Mouse (Mus musculus) lung, adult 2 months (tissue): Measurements from ENCODE around the gene Mcrip1.

Experiments used
- CTCF ChIP-seq: fragments of 200-500 bp; IDR thresholded peaks from 2 replicates; pipeline ENCODE4 v1.5.1; 2011; ENCODE audit warnings: mild to moderate bottlenecking, low read length, control low read depth; ENCODE audit not compliant: insufficient read depth
- POLR2A ChIP-seq: fragments of 200-500 bp; IDR thresholded peaks from 2 replicates; pipeline ENCODE4 v1.6.1; 2011; ENCODE audit warnings: low read depth, mild to moderate bottlenecking, control low read depth, low read length, borderline replicate concordance; ENCODE audit errors: extremely low read depth

GRCm38 (mm10) chr11:120509940-120510339 is 39.6 kb downstream of the Mcrip1 start:
- no peak for TF ChIP-seq CTCF
- no peak for TF ChIP-seq POLR2A
